Mouse (Mus musculus): Measurements from ENCODE around the gene Gm20604.

Gm20604 gene

DNA sequence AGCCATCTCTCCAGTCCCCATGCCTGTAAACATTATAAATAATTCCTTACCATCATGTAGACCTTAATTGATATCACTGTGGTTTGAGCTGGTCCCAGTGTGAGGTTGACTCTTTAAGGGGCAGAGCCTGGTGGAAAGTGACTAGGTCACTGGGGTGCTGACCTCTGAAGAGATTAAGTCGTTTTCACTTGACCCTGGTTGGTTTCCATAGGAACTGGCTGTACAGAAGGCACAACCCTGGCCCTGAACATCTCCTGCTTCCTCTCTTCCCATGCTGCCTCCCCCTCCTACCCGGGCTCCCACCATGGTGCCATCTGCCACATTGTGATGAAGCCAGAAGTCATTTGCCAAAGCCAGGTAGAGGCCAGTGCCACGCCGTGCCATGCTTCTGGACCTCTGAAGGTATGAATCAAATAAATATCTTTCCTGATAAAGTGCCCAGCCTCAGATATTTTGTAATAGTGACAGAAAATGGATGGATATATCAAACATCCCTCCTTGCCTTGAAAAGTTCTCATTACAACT lies 47.6 kb downstream of the Gm20604 start:
- intact Hi-C loops (cut with DNase I): loop anchor here (5.0 kb wide), 1 partner anchor 189 kb away; no protein-coding TSS in a partner anchor

GRCm38 (mm10) chr12:102709896-102710295 lies 48.6 kb downstream of the Gm20604 start:
- intact Hi-C loops (cut with DNase I): loop anchor here (5.0 kb wide), 1 partner anchor 188 kb away; no protein-coding TSS in a partner anchor

- intact Hi-C loops (cut with DNase I): no loop called here
These were observed 50.3 kb downstream of the Gm20604 start for GRCm38 (mm10) chr12:102708220-102708619.

GRCm38 (mm10) chr12:102706833-102707463 lies 51.5 kb downstream of the Gm20604 start:
- intact Hi-C loops (cut with DNase I): no loop called here

DNA sequence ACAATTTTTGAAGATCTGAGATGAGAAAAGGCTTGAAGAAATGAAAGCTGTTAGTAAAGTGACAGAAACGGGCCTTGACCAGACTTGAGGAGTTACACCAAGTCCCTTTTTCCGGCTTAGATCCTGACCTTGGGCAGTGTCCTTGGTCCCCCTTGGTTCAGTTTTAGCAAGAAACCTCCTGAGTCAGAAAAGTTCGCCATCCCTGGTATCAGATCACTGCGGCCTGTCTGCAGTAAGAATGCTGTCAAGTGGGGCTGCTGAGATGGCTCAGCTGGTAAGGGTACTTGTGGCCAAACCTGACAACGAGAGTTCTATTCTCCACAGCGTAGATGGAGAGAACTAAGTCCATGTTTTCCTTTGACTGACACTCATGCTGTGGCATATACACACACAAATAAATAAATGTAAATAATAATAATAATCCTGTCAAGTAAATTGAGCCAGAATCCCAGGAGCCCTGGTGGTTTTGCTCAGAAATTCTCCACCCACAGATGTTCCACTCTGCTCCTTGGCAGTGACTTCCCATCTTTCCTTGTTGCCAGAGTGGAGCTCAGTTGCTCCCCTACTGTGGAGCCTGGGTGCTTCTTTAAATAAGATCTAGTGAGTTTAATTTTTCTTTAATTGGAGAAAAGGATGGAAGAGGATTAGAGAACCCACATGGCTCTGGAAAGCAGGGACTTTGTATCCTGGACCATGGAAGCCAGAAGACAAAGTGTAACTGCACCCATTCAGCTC lies 52.4 kb downstream of the Gm20604 start:
- intact Hi-C loops (cut with DNase I): no loop called here

GRCm38 (mm10) chr12:102705216-102705871 lies 53.1 kb downstream of the Gm20604 start:
- intact Hi-C loops (cut with DNase I): no loop called here

GRCm38 (mm10) chr12:102704457-102705198 lies 53.8 kb downstream of the Gm20604 start, which contains the start of gene Itpk1:
Gene Itpk1 (minus strand): TSS chr12:102704930.
- intact Hi-C loops (cut with DNase I): no loop called here

- intact Hi-C loops (cut with DNase I): no loop called here
These were observed 54.5 kb downstream of the Gm20604 start for GRCm38 (mm10) chr12:102703921-102704408.

DNA sequence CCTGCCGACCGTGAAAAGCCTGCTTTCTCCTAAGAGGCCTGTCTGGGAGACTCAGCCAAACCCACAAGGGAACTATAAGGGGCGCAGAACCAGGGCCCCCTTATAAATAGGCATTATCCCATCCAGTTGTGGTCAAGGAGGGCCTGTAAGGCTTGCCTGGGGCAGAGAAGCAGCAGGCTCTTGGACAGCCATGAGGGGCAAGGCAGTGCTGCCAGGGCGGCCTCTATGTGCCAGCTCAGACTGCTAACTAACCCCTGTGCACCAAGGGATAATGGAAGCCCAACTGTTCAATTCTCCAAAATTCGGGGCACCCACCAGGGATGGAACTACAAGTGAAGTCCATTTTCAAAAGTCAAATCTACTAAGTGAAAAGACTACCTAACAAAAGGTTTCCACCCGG lies 55.0 kb downstream of the Gm20604 start:
- intact Hi-C loops (cut with DNase I): no loop called here

GRCm38 (mm10) chr12:102703111-102703412 lies 55.4 kb downstream of the Gm20604 start:
- intact Hi-C loops (cut with DNase I): no loop called here

DNA sequence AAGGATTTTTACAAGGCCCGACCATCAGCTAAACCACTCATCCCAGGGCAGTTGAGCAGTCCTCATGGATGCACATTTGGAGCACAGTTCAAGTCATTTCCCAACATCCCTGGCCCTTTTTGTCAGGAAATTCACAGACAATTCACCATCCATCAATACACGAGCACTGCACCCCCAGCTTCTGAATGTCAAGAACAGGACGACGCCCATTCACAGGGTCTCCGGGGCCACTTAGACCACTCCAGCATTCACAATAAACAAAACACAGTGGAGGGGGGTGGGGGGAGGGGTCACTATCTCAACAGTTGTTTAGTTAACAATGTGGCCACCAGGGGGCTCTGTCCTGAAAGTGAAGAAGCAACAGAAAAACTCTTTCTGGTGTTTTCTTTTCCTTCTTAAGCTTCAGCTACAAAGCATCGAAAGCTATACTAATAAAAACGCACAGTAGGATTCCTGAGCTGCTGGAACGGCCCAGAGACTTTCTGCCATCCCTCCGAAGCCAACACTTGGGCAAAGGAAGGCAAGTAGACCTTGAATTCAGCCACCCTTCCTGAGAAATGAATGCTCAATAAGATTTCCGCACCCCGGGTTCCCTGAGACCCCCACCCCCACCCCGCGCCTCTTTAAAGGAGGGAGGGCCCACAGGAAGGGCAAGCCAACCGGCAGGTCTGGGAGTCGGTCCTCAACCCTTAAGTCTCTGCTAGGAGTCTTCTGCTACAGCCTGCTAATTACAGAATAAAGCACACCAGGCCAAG lies 55.9 kb downstream of the Gm20604 start:
- intact Hi-C loops (cut with DNase I): no loop called here

- intact Hi-C loops (cut with DNase I): no loop called here
These were observed 56.7 kb downstream of the Gm20604 start for GRCm38 (mm10) chr12:102701691-102702207.

- intact Hi-C loops (cut with DNase I): no loop called here
These were observed 58.0 kb downstream of the Gm20604 start for GRCm38 (mm10) chr12:102700453-102700852.

DNA sequence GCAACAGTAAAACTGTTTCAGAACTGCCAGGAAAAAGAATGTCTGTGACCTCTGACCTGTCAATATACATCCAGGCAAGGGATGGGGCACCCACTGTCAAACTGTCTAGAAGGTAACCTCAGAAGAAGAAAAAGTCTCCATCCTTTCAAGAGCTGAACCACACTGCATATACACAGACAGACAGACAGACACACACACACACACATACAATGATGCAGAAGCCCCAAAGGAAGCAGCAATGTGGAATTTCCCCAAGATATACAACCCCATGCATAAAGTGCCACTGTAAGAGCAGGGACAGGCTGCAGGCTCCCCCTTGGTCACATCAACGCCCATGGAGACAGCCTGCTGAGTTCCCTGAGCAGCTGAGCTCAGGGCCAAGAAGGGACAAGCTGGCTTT lies 59.3 kb downstream of the Gm20604 start:
- intact Hi-C loops (cut with DNase I): no loop called here

GRCm38 (mm10) chr12:102698089-102698684 lies 60.3 kb downstream of the Gm20604 start:
- intact Hi-C loops (cut with DNase I): no loop called here

DNA sequence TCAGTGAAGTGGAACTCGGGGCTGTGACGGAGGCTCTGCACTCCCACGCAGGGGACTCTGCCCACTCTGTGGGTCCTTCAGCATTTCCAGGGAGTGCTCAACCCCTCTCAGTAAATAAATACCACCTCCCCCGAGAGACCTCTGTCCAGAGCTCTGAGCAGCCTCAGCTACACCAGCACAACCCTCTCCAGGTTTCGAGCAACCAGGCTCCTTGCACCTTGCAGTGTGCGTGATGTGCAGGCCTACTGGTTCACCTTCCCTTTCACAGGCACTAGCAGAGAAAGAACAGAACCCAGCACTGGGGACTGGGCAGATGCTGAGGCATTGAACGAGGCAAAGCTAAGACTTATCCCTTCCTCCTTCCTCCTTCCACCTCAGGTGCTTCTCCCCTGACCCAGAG lies 61.1 kb downstream of the Gm20604 start:
- intact Hi-C loops (cut with DNase I): no loop called here

DNA sequence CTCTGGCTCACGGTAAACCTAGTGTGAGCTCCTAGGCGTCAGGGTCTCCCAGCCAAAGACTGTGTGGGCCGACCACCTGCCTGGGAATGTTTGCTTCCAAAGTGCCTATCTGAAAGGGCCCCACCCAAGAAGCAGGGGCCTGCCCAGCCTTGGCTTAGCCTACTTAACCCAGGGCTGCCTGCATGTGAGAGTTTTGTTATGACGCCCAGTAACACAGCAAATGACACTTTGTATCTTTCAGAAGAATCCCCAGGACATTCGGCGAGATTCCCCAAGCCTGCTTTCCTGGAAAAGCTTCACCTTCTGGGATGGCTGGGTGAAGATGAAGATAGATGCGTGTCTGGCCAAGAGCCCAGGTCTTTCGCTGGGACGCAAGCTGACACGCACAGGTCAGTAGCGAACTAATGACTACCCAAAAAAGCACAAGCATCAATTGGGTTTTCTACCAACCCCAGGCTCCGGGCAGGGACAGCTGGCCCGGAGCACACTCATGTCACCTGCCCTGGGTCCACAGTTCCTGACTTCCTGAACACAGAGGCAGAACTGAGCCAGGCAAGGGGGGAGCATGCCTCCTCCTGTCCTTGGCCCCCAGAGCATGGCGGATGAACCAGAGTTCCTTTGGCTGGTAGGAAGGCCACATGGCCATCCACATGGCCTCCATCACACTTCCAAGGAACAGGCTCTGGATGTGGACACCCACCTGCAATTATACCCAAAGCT lies 61.7 kb downstream of the Gm20604 start:
- intact Hi-C loops (cut with DNase I): no loop called here

DNA sequence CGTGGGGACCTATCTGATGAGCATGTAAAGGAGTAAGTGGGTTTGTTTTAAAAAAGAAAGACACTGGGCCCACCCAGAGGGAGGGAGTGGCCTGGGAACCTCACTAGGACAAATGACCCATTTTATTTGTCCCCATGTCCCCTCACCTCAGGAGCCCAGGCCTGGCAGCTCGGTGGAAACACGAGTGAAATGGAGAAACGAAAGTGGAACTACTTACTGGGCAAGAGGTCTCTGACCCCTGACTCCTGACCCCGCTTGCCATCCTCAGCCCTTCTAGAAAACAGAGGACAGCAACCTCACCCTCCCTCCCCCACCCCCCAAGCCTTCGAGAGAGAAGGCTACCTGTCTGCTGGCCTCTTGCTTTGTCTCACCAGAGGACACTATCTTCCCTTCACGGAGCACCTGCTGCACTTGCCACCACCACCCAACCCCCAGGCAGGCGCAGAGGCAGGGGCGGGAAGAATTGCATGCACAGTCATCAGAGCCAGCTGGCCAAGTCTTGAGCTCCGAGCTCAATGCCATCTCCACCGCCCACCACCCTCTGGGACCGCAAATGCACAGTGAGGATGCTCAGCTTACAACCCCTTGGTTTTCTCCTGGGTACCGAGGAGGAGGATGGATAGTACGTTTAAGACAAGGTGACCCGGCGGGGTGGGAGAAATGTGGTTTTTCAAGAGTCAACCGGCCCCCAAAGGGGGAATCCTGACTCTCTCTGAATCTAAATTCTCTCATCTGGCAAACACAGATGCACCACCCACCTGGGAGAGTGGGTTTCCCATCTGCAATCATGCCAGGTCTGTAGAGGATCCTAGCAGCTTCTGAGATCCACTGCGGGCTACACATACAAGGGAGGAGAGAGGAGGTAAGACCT lies 62.9 kb downstream of the Gm20604 start:
- intact Hi-C loops (cut with DNase I): no loop called here
